Mouse (Mus musculus) bone marrow, adult 2 months (tissue): ENCODE measurements at regions not wholly inside any gene's neighbourhood (a gene's known extent, or its start where the extent isn't known, plus 50 kb on each side); places are given as distances from the start of the nearest gene placed in this dataset.
"Not testable (repeated sequence)": the region's sequence is repeated elsewhere in the genome, so short reads cannot be mapped to it uniquely, and the experiment has no call there.

Source experiments
- H3K27ac ChIP-seq: fragments of 200-500 bp; 2 replicates; pipeline ENCODE4 v1.5.1; 2012; ENCODE audit warnings: low read depth, mild to moderate bottlenecking, control low read depth, inconsistent platforms, low read length; ENCODE audit not compliant: control insufficient read depth, poor library complexity, insufficient read depth
- H3K4me1 ChIP-seq: fragments of 200-500 bp; 2 replicates; pipeline ENCODE4 v1.6.1; 2011; ENCODE audit warnings: low read length; ENCODE audit not compliant: control insufficient read depth, insufficient read depth
- H3K4me3 ChIP-seq: fragments of 200-500 bp; replicated peaks from 2 replicates; pipeline ENCODE3; 2011; ENCODE audit warnings: mild to moderate bottlenecking, low read depth, low read length, control low read depth; ENCODE audit not compliant: control insufficient read depth
- CTCF ChIP-seq: fragments of 200-500 bp; IDR thresholded peaks from 2 replicates; pipeline ENCODE4 v1.5.1; 2011; ENCODE audit warnings: low read length, control low read depth; ENCODE audit not compliant: control insufficient read depth, insufficient read depth
- POLR2A ChIP-seq: fragments of 200-500 bp; IDR thresholded peaks from 2 replicates; pipeline ENCODE4 v1.6.1; 2011; ENCODE audit warnings: low read depth, mild to moderate bottlenecking, control low read depth, low read length, borderline replicate concordance; ENCODE audit not compliant: control insufficient read depth
- WGBS: fragments of 180-500 bp; shearing (Covaris S2); methylation state at CpG from one replicate; pipeline ENCODE4 v1.1.7; 2018; 5-methylcytosine and 5-hydroxymethylcytosine counted together

DNA sequence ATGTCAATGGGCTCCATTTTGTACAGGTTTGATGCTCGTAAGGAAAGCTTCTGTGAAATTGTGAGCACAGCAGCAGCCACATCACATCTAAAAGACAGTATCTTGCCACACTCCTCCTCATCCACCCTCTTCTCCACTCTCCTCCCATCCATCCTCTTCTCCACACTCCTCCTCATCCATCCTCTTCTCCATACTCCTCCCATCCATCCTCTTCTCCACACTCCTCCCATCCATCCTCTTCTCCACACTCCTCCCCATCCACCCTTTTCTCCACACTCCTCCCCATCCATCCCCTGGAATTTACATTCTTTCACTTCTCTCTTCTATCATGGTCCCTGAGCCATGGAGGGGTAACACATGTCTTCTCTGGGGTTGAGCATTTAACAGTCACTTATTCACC lies 116.7 kb upstream of the Dnajc1 start:
- Histone ChIP-seq H3K27ac (no peak overlapping the region), H3K4me3 (no peak overlapping the region)
- 73% methylated on average over 1 of the region's 1 CpGs for WGBS

DNA sequence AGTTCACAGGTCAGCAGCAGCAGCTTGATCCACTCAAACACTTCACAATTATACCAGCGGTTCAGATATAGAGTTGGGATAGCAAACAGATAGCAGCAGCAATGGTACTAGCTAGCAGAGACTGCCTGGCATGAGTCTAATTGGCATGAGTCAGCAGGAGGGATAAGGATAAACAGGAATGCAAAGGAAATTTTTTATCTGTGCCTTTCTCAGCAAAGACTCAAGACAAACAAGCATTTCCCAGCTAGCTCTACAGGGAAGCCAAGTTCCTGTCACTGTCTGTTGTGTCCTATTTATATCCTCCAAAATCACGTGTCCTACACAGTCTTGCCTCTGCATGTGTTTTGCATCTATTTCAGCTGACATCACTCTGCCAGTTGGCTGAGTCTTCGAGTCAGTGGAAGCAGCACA lies 80.7 kb upstream of the Dnajc1 start:
- TF ChIP-seq CTCF = no peak
- TF ChIP-seq POLR2A = no peak
- Histone ChIP-seq H3K4me3 (no peak overlapping the region), H3K4me1 (no peaks in the 10 kb centered on the region), H3K27ac (no peak overlapping the region)
- WGBS = 60% methylated on average over 3 of the region's 3 CpGs

More for the DNA sequence above, 116.7 kb upstream of the Dnajc1 start:
- TF ChIP-seq POLR2A (no peak), CTCF (no peak)
- no peaks in the 10 kb centered on the region for H3K4me1 ChIP-seq

DNA sequence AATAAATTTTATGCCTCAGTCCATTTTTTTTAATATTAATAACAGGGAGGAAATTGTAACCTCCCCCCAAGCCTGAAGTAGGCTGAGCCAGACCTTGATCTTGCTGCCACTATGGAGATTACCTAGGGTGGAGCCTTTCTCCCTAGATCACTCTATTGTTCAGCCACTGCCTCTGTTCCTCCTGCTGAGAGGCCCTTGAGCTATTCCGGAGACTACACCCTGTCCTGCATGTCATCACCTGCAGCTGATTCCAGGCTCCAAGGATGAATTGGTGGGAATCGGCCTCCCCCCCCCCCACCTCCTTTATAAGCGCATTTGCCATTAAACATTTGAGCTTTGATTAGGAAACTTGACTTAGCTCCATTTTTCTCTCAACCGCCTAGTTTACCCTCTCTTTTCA lies 68.3 kb upstream of the Dnajc1 start:
- 87% methylated on average over 4 of the region's 4 CpGs for WGBS
- Histone ChIP-seq H3K4me1 (no peaks in the 10 kb centered on the region), H3K27ac (no peak overlapping the region), H3K4me3 (no peak overlapping the region)
- TF ChIP-seq POLR2A (no peak), CTCF (no peak)

GRCm38 (mm10) chr2:18460281-18460680 lies 67.7 kb upstream of the Dnajc1 start:
- not testable (repeated sequence) for H3K4me1 ChIP-seq, H3K4me3 ChIP-seq, H3K27ac ChIP-seq
- 82% methylated on average over 3 of the region's 3 CpGs for WGBS

DNA sequence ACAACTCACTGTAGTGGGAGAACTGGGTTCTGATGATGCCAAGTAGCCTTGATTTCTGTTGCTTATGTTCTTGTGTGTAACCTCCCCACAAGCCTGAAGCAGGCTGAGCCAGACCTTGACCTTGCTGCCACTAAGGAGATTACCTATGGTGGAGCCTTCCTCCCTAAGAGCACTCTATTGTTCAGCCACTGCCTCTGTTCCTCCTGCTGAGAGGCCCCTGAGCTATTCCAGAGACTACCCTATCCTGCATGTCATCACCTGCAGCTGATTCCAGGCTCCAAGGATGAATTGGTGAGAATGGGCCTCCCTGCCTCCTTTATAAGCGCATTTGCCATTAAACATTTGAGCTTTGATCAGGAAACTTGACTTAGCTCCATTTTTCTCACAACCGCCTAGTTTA lies 60.8 kb upstream of the Dnajc1 start:
- H3K4me3 ChIP-seq, H3K4me1 ChIP-seq, H3K27ac ChIP-seq: not testable (repeated sequence)
- WGBS = 83% methylated on average over 2 of the region's 2 CpGs

DNA sequence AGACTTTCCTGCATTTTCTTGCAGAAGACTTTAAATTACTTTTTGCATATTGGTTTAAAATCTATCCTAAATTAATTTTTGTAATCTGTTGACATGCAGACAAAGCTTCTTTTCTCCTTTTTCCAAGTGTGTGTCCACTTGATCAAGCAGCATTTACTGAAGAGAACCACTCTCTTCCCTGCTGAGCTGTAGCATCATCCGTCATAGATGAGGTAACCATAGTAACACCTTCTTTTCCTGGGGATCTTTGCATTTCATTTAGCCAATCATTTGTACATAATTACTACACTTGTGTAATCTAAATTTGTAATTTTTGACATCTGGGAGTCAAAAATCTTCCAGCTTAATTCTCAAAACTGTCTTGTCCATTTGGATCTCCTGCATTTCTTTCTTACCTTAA lies 53.2 kb upstream of the Dnajc1 start:
- no peak for TF ChIP-seq CTCF
- TF ChIP-seq POLR2A = no peak
- Histone ChIP-seq H3K4me3 (no peak overlapping the region), H3K4me1 (no peaks in the 10 kb centered on the region), H3K27ac (no peak overlapping the region)
- 65% methylated on average over 1 of the region's 1 CpGs for WGBS
